Mouse (Mus musculus) hindbrain, embryonic 13.5 days (tissue): Measurements from ENCODE around the gene Rxfp3. TPM values are rescaled to one million over a fixed set of nuclear protein-coding genes. Genes with fewer than 3 reads are reported as not detected.

Experiments
- polyA plus RNA-seq: library from polyadenylated mRNA; unstranded; fragments of >200 nt; fragmentation: Nextera tagmentation; extraction: Ambion mirVana; gene quantifications from 2 replicates; pipeline ENCODE4 v1.2.1, GENCODE M21; 2015

Rxfp3 gene
- polyA plus RNA-seq, 1 experiment from 2014 or later = 3.9 TPM

Other genes with a start within 250 kb of the Rxfp3 start
- gene C1qtnf3, start 85.7 kb downstream of the Rxfp3 start, polyA plus RNA-seq = 3.5 and 3.7 TPM in 2 replicates
- gene Amacr, start 56.2 kb downstream of the Rxfp3 start, polyA plus RNA-seq = 9.6 and 12.8 TPM in 2 replicates
- 0.09 and 0.17 TPM in 2 replicates for gene Slc45a2, start 37.3 kb downstream of the Rxfp3 start, polyA plus RNA-seq
- gene Adamts12, start 26.8 kb upstream of the Rxfp3 start, polyA plus RNA-seq = 2.1 and 2.4 TPM in 2 replicates